Mouse (Mus musculus): ENCODE results near the gene Cab39. TPM values are rescaled to one million over a fixed set of nuclear protein-coding genes. Genes with fewer than 3 reads are reported as not detected.

Gene Cab39
- polyA plus RNA-seq, 1 experiment from 2014 or later: 44.9 TPM

DNA sequence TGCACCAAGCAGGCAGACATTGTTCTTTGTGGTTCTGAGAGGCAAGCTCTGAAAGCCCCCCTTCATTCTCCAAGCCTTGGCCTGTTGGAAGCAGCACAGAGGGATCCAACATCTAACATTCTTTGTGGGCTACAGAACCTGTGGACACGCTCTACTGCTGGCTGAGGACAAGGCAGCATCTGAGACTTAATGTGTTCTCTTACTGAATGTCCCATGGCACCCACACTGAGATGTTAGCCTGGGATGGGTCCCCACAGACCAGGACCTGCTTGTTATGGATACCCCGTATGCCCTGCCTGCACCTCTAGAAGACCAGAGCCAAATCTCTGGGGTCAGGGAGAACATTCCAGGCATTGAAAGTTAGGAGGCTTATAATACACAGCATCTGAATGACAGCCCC, 60.6 kb downstream of the Cab39 start:
- no peak overlapping the region for H3K27ac ChIP-seq
- H3K4me2 ChIP-seq: no peak overlapping the region
- ATAC-seq: 0 out of 2 replicates have a peak, but pooled peaks have one; percentile 9
- no peaks in the 10 kb centered on the region for H3K27me3 ChIP-seq
- WGBS: 88% methylated on average over 2 of the region's 2 CpGs
- H3K4me1 ChIP-seq: no peaks in the 10 kb centered on the region
- H3K9ac ChIP-seq: no peak overlapping the region
- H3K4me3 ChIP-seq: no peak overlapping the region
- peaks cover 17% of the 10 kb centered on the region for H3K36me3 ChIP-seq (ENCODE audit: poor library complexity, severe bottlenecking)
- H3K9me3 ChIP-seq (replicated peaks): no peaks in the 10 kb centered on the region

- Histone ChIP-seq H3K9me3 (replicated peaks) (no peaks in the 10 kb centered on the region), H3K27ac (no peak overlapping the region), H3K9ac (no peak overlapping the region), H3K27me3 (no peaks in the 10 kb centered on the region), H3K4me3 (no peak overlapping the region), H3K4me1 (no peaks in the 10 kb centered on the region), H3K4me2 (no peak overlapping the region), H3K36me3 (ENCODE audit: poor library complexity, severe bottlenecking) (peaks cover 11% of the 10 kb centered on the region)
- 88% methylated on average over 2 of the region's 2 CpGs for WGBS
- no peak for ATAC-seq
Measured at GRCm38 (mm10) chr1:85854475-85854874, 61.2 kb downstream of the Cab39 start.

DNA sequence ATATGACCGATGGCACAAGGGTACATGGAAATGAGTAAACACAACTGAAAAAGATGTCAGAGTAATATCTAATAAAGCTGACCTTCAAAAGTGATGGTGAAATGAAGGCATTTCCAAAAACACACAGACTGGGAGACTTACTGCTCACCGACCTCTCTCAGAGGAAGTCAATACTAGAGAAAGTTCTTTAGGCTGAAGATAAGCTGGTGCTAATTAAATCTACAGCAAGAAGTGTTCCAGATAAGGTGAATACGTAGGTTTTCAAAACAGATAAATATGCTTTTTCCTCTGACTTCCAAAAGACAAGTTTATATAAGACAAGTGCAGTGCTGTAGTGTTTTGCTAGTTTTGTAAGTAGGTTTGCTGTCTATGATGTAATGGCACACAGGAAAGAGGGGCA, 63.0 kb downstream of the Cab39 start:
- Histone ChIP-seq H3K4me2 (no peak overlapping the region), H3K27ac (no peak overlapping the region), H3K9me3 (replicated peaks) (no peaks in the 10 kb centered on the region; the same call in 1 of the 2 replicates), H3K9ac (no peak overlapping the region), H3K4me1 (no peaks in the 10 kb centered on the region), H3K27me3 (no peaks in the 10 kb centered on the region), H3K4me3 (no peak overlapping the region), H3K36me3 (ENCODE audit: poor library complexity, severe bottlenecking) (peaks cover 10% of the 10 kb centered on the region)
- WGBS: 86% methylated on average over 3 of the region's 3 CpGs
- no peak for ATAC-seq

DNA sequence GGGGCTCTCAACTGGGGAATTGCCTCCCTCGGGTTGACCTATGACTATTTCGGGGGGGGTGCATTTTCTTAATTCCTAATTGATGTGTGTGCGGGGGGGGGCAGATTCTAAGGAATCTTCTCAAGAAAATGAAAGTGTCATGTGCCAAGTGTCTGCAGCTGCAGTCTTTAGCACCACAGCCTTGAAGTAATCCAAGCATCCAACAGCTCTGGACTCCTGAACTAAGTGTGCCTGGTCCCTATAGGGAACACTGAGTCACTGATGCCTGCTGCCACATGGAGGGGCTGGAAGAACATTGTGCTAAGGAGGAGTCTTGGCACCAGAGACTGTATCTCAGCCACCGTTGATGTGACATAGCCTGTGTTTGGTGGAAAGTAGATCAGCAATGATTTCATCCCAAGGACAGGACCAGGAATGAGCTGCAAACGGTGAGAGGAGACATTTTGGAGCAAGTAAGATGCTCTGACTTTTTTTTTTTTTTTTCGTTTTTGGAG, 64.1 kb downstream of the Cab39 start:
- Histone ChIP-seq H3K27me3 (no peaks in the 10 kb centered on the region), H3K27ac (no peak overlapping the region), H3K9ac (no peak overlapping the region), H3K4me1 (no peaks in the 10 kb centered on the region), H3K9me3 (replicated peaks) (peaks cover 5% of the 10 kb centered on the region), H3K36me3 (ENCODE audit: poor library complexity, severe bottlenecking) (peaks cover 3% of the 10 kb centered on the region), H3K4me3 (no peak overlapping the region), H3K4me2 (no peak overlapping the region)
- 81% methylated on average over 6 of the region's 6 CpGs for WGBS
- ATAC-seq: no peak

- no peak overlapping the region for H3K27ac ChIP-seq
- no peak overlapping the region for H3K4me2 ChIP-seq
- no peaks in the 10 kb centered on the region for H3K4me1 ChIP-seq
- whole genome bisulfite sequencing: 72% methylated on average over 10 of the region's 10 CpGs
- peaks cover 13% of the 10 kb centered on the region for H3K9me3 ChIP-seq (replicated peaks)
- no peak for ATAC-seq
- no peak overlapping the region for H3K4me3 ChIP-seq
- H3K9ac ChIP-seq: no peak overlapping the region
- no peaks in the 10 kb centered on the region for H3K36me3 ChIP-seq (ENCODE audit: poor library complexity, severe bottlenecking)
- no peaks in the 10 kb centered on the region for H3K27me3 ChIP-seq
Measured at GRCm38 (mm10) chr1:85864383-85864782, 71.1 kb downstream of the Cab39 start.

DNA sequence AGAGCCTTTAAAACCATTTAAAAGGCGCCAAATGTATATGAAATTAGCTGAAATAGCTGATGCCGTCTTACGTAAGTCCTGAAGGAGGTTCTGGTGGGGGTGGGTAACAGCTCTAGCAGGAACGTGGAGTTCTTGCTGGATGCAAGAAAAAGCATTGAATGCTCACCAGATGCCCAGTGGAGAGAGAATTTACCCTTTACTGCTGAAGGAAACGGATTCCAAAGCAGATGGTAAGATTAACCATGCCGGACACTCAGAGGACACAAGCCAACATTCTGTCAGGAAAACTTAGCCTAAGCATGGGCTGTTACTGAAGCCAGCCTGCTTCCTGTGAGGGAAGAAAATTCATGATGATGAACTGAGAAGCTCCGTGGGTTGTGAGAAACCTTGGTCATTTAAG, 76.8 kb downstream of the Cab39 start:
- Histone ChIP-seq H3K4me2 (no peak overlapping the region), H3K36me3 (ENCODE audit: poor library complexity, severe bottlenecking) (no peaks in the 10 kb centered on the region), H3K27me3 (no peaks in the 10 kb centered on the region), H3K27ac (no peak overlapping the region), H3K9ac (no peak overlapping the region), H3K4me1 (no peaks in the 10 kb centered on the region), H3K9me3 (replicated peaks) (peaks cover 3% of the 10 kb centered on the region; the same call in 1 of the 2 replicates), H3K4me3 (no peak overlapping the region)
- 83% methylated on average over 7 of the region's 7 CpGs for WGBS
- no peak for ATAC-seq

DNA sequence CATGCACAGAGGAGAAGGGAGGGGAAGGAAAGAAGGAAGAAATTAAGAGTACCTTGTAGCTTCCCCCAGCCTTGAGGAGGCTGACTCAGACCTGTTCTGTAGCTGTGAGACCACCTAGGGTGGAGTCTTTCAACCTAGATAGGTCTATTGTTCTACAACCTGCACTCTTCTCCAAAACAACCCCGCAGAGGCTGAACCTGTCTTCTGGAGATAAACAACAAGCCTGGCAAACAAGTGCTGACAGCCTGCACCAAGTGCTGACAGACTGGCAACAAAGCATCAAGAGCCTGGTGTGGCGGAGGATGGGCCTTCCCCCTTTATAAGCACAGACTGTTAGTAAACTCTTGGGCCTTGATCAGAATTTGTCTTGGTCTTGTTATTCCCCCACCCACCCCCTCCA, 77.3 kb downstream of the Cab39 start:
- Histone ChIP-seq H3K4me2 (no peak overlapping the region), H3K4me1 (no peaks in the 10 kb centered on the region), H3K9me3 (replicated peaks) (peaks cover 8% of the 10 kb centered on the region), H3K9ac (no peak overlapping the region), H3K4me3 (no peak overlapping the region), H3K27me3 (no peaks in the 10 kb centered on the region), H3K36me3 (ENCODE audit: poor library complexity, severe bottlenecking) (no peaks in the 10 kb centered on the region), H3K27ac (no peak overlapping the region)
- no peak for ATAC-seq
- WGBS: 82% methylated on average over 2 of the region's 2 CpGs

GRCm38 (mm10) chr1:85882003-85882402, 88.8 kb downstream of the Cab39 start:
- 93% methylated on average over 12 of the region's 12 CpGs for WGBS
- no peak overlapping the region for H3K9ac ChIP-seq
- ATAC-seq: no peak

GRCm38 (mm10) chr1:85887221-85887620, 94.0 kb downstream of the Cab39 start:
- Histone ChIP-seq H3K9ac (no peak overlapping the region), H3K27ac (no peak overlapping the region), H3K27me3 (no peaks in the 10 kb centered on the region), H3K36me3 (ENCODE audit: poor library complexity, severe bottlenecking) (no peaks in the 10 kb centered on the region), H3K9me3 (replicated peaks) (peaks cover 8% of the 10 kb centered on the region), H3K4me3 (no peak overlapping the region), H3K4me2 (no peak overlapping the region), H3K4me1 (no peaks in the 10 kb centered on the region)
- WGBS: 93% methylated on average over 7 of the region's 7 CpGs
- ATAC-seq: no peak

More at GRCm38 (mm10) chr1:85882003-85882402, 88.8 kb downstream of the Cab39 start:
- H3K9me3 ChIP-seq (replicated peaks): peaks cover 31% of the 10 kb centered on the region
- H3K4me1 ChIP-seq: no peaks in the 10 kb centered on the region
- H3K4me2 ChIP-seq: no peak overlapping the region
- H3K27ac ChIP-seq: no peak overlapping the region
- H3K36me3 ChIP-seq (ENCODE audit: poor library complexity, severe bottlenecking): no peaks in the 10 kb centered on the region
- H3K4me3 ChIP-seq: no peak overlapping the region
- H3K27me3 ChIP-seq: no peaks in the 10 kb centered on the region

GRCm38 (mm10) chr1:85894231-85894747, 101.0 kb downstream of the Cab39 start, which contains the start of gene Itm2c:
TSS of gene Itm2c (plus strand) at chr1:85894281.
- H3K9me3 ChIP-seq (replicated peaks): no peaks in the 10 kb centered on the region
- no peaks in the 10 kb centered on the region for H3K27me3 ChIP-seq
- H3K9ac ChIP-seq: peak within 1 kb of the TSS; percentile 77
- peak within 1 kb of the TSS; percentile 89 for H3K4me2 ChIP-seq
- peak within 1 kb of the TSS; percentile 77 for H3K27ac ChIP-seq
- ATAC-seq: peak; percentile 90
- peaks cover 49% of the 10 kb centered on the region for H3K4me1 ChIP-seq
- WGBS: 1% methylated on average over 35 of the region's 35 CpGs
- H3K4me3 ChIP-seq: peak within 1 kb of the TSS; percentile 70
- no peaks in the 10 kb centered on the region for H3K36me3 ChIP-seq (ENCODE audit: poor library complexity, severe bottlenecking)

GRCm38 (mm10) chr1:85894748-85895360, 101.6 kb downstream of the Cab39 start:
- Histone ChIP-seq H3K4me1 (peaks cover 54% of the 10 kb centered on the region), H3K9me3 (replicated peaks) (no peaks in the 10 kb centered on the region), H3K9ac (peak overlapping the region; percentile 77), H3K36me3 (ENCODE audit: poor library complexity, severe bottlenecking) (no peaks in the 10 kb centered on the region), H3K27me3 (no peaks in the 10 kb centered on the region), H3K4me3 (peak overlapping the region; percentile 70), H3K27ac (peak overlapping the region; percentile 77), H3K4me2 (peak overlapping the region; percentile 89)
- 1% methylated on average over 29 of the region's 30 CpGs for WGBS
- peak; percentile 48 for ATAC-seq

- WGBS: 1% methylated on average over 15 of the region's 15 CpGs
- H3K27ac ChIP-seq: peak overlapping the region; percentile 77
- H3K4me2 ChIP-seq: peak overlapping the region; percentile 89
- ATAC-seq: peak; percentile 42
- peak overlapping the region; percentile 70 for H3K4me3 ChIP-seq
- no peaks in the 10 kb centered on the region for H3K27me3 ChIP-seq
- H3K9ac ChIP-seq: peak overlapping the region; percentile 77
- H3K9me3 ChIP-seq (replicated peaks): no peaks in the 10 kb centered on the region
- peaks cover 60% of the 10 kb centered on the region for H3K4me1 ChIP-seq
- H3K36me3 ChIP-seq (ENCODE audit: poor library complexity, severe bottlenecking): no peaks in the 10 kb centered on the region
Measured at GRCm38 (mm10) chr1:85895391-85895837, 102.2 kb downstream of the Cab39 start.
